Mouse (Mus musculus): ENCODE measurements around the gene Gm10447. TPM values are rescaled to one million over a fixed set of nuclear protein-coding genes. Genes with fewer than 3 reads are reported as not detected.
A peak's percentile ranks its signal among the peaks of the same experiment; 100 is the strongest.

Gene Gm10447
- polyA plus RNA-seq, 1 experiment, result 0.02 TPM

DNA sequence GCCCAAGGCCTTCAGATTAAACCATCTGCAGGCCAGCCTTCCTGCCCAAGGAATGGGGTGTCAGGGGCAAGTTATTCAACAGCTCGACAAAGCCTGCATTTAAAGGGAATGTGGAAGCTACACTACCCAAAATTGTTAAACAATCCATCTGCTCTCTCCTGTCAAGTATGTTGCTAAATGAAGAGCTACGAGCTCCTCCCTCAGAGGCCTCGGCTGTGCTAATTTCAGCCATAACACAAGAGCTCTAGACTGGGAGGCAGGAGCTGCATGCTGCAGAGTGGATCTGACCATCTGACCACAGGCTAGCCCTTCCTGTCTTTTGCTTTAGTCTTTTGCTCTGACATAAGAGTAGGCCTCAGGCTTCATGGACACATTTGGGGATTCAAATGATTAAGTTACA, 31.7 kb downstream of the Gm10447 start:
- no peak overlapping the region for H3K4me2 ChIP-seq (ENCODE audit: low read depth)
- H3K27me3 ChIP-seq (ENCODE audit: control insufficient read depth, insufficient read depth, insufficient read length), result no peaks in the 10 kb centered on the region
- no peak overlapping the region for H3K4me3 ChIP-seq
- peaks cover 34% of the 10 kb centered on the region for H3K36me3 ChIP-seq (ENCODE audit: control insufficient read depth, insufficient read depth)
- H3K79me2 ChIP-seq (ENCODE audit: control insufficient read depth, insufficient read depth), result peaks cover 16% of the 10 kb centered on the region
- no peak overlapping the region for H3ac ChIP-seq (ENCODE audit: control insufficient read depth, insufficient read length)
- no peak for TF ChIP-seq TCF3 (IDR thresholded peaks at IDR 0.05; ENCODE audit: insufficient read length, low read depth)
- TF ChIP-seq MYOD1 (IDR thresholded peaks at IDR 0.05; ENCODE audit: control insufficient read depth in 1 of 3, insufficient read length in 2 of 3, low read depth in 2 of 3), result no peak
- TF ChIP-seq POLR2A (IDR thresholded peaks at IDR 0.05; ENCODE audit: insufficient read length, low read depth), result no peak
- TF ChIP-seq CEBPB (IDR thresholded peaks at IDR 0.05; ENCODE audit: insufficient read depth, poor library complexity, severe bottlenecking), result no peak
- no peak for TF ChIP-seq MAX (IDR thresholded peaks at IDR 0.05; ENCODE audit: low read depth)
- TF ChIP-seq USF1 (IDR thresholded peaks at IDR 0.05; ENCODE audit: low read depth), result no peak
- TF ChIP-seq SRF (IDR thresholded peaks at IDR 0.05; ENCODE audit: control insufficient read depth, insufficient read length, low read depth), result no peak
- TF ChIP-seq TCF12 (IDR thresholded peaks at IDR 0.05; ENCODE audit: insufficient read depth, poor library complexity, severe bottlenecking), result no peak

DNA sequence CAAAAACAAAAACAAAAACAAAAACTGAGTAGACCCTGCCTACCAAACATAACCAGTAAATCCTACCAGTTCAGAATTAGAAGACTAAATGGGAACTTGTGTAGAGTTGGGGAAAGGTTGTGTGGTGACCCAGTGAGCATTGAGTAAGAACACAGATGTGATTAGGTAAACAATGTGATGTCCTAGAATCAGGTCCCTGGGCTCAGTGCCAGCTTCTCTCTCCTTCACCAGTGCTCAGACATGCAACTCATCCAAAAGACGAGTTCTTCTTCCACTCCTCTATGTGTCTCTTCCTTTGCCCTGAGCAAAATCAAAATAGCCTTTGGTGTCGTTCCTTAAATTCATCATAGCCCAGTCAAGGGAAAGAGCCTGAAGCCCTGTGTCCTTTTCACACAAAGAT, 32.1 kb downstream of the Gm10447 start:
- H3K79me2 ChIP-seq (ENCODE audit: control insufficient read depth, insufficient read depth), result peaks cover 12% of the 10 kb centered on the region
- no peaks in the 10 kb centered on the region for H3K27me3 ChIP-seq (ENCODE audit: control insufficient read depth, insufficient read depth, insufficient read length)
- H3K36me3 ChIP-seq (ENCODE audit: control insufficient read depth, insufficient read depth), result peaks cover 34% of the 10 kb centered on the region
- no peak overlapping the region for H3K4me3 ChIP-seq
- no peak overlapping the region for H3ac ChIP-seq (ENCODE audit: control insufficient read depth, insufficient read length)
- no peak overlapping the region for H3K4me2 ChIP-seq (ENCODE audit: low read depth)
- peak; percentile 35 for TF ChIP-seq POLR2AphosphoS2 (IDR thresholded peaks at IDR 0.05; ENCODE audit: insufficient read length, low read depth)
- TF ChIP-seq MYOD1 (IDR thresholded peaks at IDR 0.05; ENCODE audit: control insufficient read depth in 1 of 3, insufficient read length in 2 of 3, low read depth in 2 of 3), result no peak

DNA sequence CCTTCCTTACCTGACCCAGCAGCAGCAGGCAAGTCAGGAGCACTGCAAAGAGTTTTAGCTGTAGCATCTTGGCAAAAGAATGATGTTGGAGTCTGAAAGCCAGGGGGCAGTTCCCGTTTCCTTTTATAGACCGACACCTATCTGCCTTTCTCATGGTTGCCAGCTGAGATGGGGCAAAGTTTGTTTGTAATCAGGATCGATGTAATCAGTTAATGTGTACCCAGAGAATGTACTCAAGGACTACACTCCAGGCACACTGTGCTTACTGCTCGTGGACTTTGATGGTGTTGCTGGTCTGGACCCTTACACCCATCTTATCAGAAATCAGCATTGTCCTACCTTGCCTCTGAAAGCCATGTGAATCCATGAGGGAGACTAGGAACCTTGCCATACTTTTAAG, 33.9 kb downstream of the Gm10447 start, which contains the start of gene Leap2:
TSS of gene Leap2 (minus strand) at position 135 of the 400 bp plus-strand sequence.
- no peaks in the 10 kb centered on the region for H3K79me2 ChIP-seq (ENCODE audit: control insufficient read depth, insufficient read depth)
- H3K4me2 ChIP-seq (ENCODE audit: low read depth), result no peak within 1 kb of the TSS
- no peak within 1 kb of the TSS for H3ac ChIP-seq (ENCODE audit: control insufficient read depth, insufficient read length)
- peaks cover 40% of the 10 kb centered on the region for H3K36me3 ChIP-seq (ENCODE audit: control insufficient read depth, insufficient read depth)
- TF ChIP-seq E2F4 (IDR thresholded peaks at IDR 0.05; ENCODE audit: insufficient read depth), result no peak
- no peak for TF ChIP-seq USF1 (IDR thresholded peaks at IDR 0.05; ENCODE audit: low read depth)
- TF ChIP-seq CEBPB (IDR thresholded peaks at IDR 0.05; ENCODE audit: insufficient read depth, poor library complexity, severe bottlenecking), result no peak
- TF ChIP-seq MAX (IDR thresholded peaks at IDR 0.05; ENCODE audit: low read depth), result no peak
- no peak for TF ChIP-seq POLR2AphosphoS2 (IDR thresholded peaks at IDR 0.05; ENCODE audit: insufficient read length, low read depth)
- TF ChIP-seq REST (IDR thresholded peaks at IDR 0.05; ENCODE audit: insufficient read depth, insufficient read length), result no peak
- no peak for TF ChIP-seq MYOG (IDR thresholded peaks at IDR 0.05; ENCODE audit: control insufficient read depth in 1 of 3, insufficient read depth in 1 of 3, insufficient read length in 2 of 3, low read depth in 2 of 3)
- TF ChIP-seq POLR2A (IDR thresholded peaks at IDR 0.05; ENCODE audit: insufficient read length, low read depth), result no peak
- TF ChIP-seq TCF3 (IDR thresholded peaks at IDR 0.05; ENCODE audit: insufficient read length, low read depth), result no peak
- TF ChIP-seq TCF12 (IDR thresholded peaks at IDR 0.05; ENCODE audit: insufficient read depth, poor library complexity, severe bottlenecking), result no peak
- no peak for TF ChIP-seq MYOD1 (IDR thresholded peaks at IDR 0.05; ENCODE audit: control insufficient read depth in 1 of 3, insufficient read length in 2 of 3, low read depth in 2 of 3)
- no peak for TF ChIP-seq SRF (IDR thresholded peaks at IDR 0.05; ENCODE audit: control insufficient read depth, insufficient read length, low read depth)
- H3K27me3 ChIP-seq (ENCODE audit: control insufficient read depth, insufficient read depth, insufficient read length), result no peaks in the 10 kb centered on the region
- no peak within 1 kb of the TSS for H3K4me3 ChIP-seq

DNA sequence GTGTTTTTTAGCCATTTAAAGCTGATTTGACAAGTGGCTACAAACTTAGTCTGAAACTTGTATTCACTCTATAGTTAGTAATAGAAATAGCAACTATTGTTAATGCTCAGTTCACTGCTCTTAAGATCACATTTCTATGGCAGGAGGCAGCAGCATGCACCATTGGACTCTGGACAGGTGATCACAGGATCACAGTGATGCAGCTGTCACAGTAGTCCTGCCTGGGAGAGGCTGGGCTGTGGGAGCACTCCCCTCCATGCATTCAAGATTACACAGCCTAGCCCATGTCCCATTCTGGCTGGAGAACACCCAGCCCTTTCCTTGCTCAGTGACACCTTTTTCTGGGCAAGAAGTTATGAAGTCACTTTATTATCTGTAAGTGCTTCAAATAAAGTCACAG, 38.9 kb downstream of the Gm10447 start:
- H3K36me3 ChIP-seq (ENCODE audit: control insufficient read depth, insufficient read depth), result peaks cover 77% of the 10 kb centered on the region
- no peaks in the 10 kb centered on the region for H3K79me2 ChIP-seq (ENCODE audit: control insufficient read depth, insufficient read depth)
- H3K4me2 ChIP-seq (ENCODE audit: low read depth), result no peak overlapping the region
- TF ChIP-seq POLR2A (IDR thresholded peaks at IDR 0.05; ENCODE audit: insufficient read length, low read depth), result no peak
- TF ChIP-seq USF1 (IDR thresholded peaks at IDR 0.05; ENCODE audit: low read depth), result no peak
- H3K27me3 ChIP-seq (ENCODE audit: control insufficient read depth, insufficient read depth, insufficient read length), result no peaks in the 10 kb centered on the region
- H3K4me3 ChIP-seq, result no peak overlapping the region
- no peak overlapping the region for H3ac ChIP-seq (ENCODE audit: control insufficient read depth, insufficient read length)

DNA sequence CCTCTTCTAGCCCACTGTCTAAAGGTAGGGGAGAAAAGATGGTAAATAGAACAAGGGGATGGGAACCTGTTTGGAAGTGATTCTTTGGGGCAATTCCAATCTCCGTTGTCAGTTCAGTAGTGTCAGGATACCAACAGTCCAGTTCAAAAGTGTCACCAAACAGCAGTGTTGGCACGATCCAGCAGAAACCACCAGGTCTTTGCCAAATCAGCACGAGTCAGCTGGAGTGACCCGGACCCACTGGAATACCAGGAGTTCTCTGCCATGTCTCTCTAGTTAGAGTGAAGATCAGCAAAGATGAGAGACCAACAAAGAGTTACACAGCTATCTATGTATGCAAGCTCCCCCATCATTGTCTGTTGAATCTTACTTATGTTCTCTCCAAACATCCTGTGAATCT, 43.0 kb downstream of the Gm10447 start:
- TF ChIP-seq MYOG (IDR thresholded peaks at IDR 0.05; ENCODE audit: control insufficient read depth in 1 of 3, insufficient read depth in 1 of 3, insufficient read length in 2 of 3, low read depth in 2 of 3) (no peak), MYOD1 (IDR thresholded peaks at IDR 0.05; ENCODE audit: control insufficient read depth in 1 of 3, insufficient read length in 2 of 3, low read depth in 2 of 3) (no peak), USF1 (IDR thresholded peaks at IDR 0.05; ENCODE audit: low read depth) (no peak), SRF (IDR thresholded peaks at IDR 0.05; ENCODE audit: control insufficient read depth, insufficient read length, low read depth) (no peak), MAX (IDR thresholded peaks at IDR 0.05; ENCODE audit: low read depth) (no peak), POLR2AphosphoS2 (IDR thresholded peaks at IDR 0.05; ENCODE audit: insufficient read length, low read depth) (no peak), CEBPB (IDR thresholded peaks at IDR 0.05; ENCODE audit: insufficient read depth, poor library complexity, severe bottlenecking) (no peak), E2F4 (IDR thresholded peaks at IDR 0.05; ENCODE audit: insufficient read depth) (no peak), POLR2A (IDR thresholded peaks at IDR 0.05; ENCODE audit: insufficient read length, low read depth) (no peak), REST (IDR thresholded peaks at IDR 0.05; ENCODE audit: insufficient read depth, insufficient read length) (no peak)
- Histone ChIP-seq H3K4me3 (no peak overlapping the region), H3ac (ENCODE audit: control insufficient read depth, insufficient read length) (no peak overlapping the region), H3K79me2 (ENCODE audit: control insufficient read depth, insufficient read depth) (no peaks in the 10 kb centered on the region), H3K27me3 (ENCODE audit: control insufficient read depth, insufficient read depth, insufficient read length) (no peaks in the 10 kb centered on the region), H3K4me2 (ENCODE audit: low read depth) (no peak overlapping the region), H3K36me3 (ENCODE audit: control insufficient read depth, insufficient read depth) (peaks cover 88% of the 10 kb centered on the region)

Measured in myocyte (in vitro differentiated cells).